Mouse (Mus musculus): ENCODE data around the gene Pdlim5.
A peak's percentile ranks its signal among the peaks of the same experiment; 100 is the strongest.

DNA sequence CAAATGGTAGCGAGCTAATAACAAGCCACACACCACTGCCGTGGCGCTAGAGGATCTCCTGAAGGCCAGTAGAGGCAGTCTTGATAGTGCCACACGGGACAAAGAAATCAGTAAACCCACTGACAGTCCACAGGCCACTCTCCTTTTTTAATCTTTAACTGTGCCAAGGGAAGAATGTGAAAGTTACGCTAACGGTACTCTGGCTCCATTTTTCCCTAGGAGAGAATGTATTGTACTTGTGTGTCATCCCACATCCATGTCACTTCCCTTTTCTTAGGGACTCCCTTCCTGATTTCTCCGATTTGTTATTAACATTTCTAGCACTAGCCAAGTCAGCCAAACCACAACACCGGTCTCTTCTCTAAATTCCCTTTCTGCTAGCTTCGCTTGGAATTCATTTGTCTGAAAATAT lies 1.5 kb downstream of the Pdlim5 start:
- TF ChIP-seq EP300 (IDR thresholded peaks at IDR 0.05; ENCODE audit: low read depth): no peak
- TF ChIP-seq CTCF (IDR thresholded peaks at IDR 0.05; ENCODE audit: low read depth): peak; percentile 10; the same call in 1 of the 2 replicates

Measured in liver, postnatal 0 days (tissue).